Mouse (Mus musculus): ENCODE data around the gene Odf3l1. TPM values are rescaled to one million over a fixed set of nuclear protein-coding genes. Genes with fewer than 3 reads are reported as not detected.

The Odf3l1 gene
- polyA plus RNA-seq, 1 experiment from 2014 or later: 1.3 TPM

Other genes with a start within 250 kb of the Odf3l1 start
- 2.0 and 2.2 TPM in 2 replicates for gene Lingo1, start 68.2 kb downstream of the Odf3l1 start, polyA plus RNA-seq (2015; fragmentation: Nextera tagmentation; extraction: Ambion mirVana)
- 19.0 and 20.1 TPM in 2 replicates for gene Cspg4, start 354 bp upstream of the Odf3l1 start, polyA plus RNA-seq (2015; fragmentation: Nextera tagmentation; extraction: Ambion mirVana)
- 6.2 and 6.3 TPM in 2 replicates for gene Snx33, start 63.7 kb upstream of the Odf3l1 start, polyA plus RNA-seq (2015; fragmentation: Nextera tagmentation; extraction: Ambion mirVana)
- gene Imp3, start 72.8 kb upstream of the Odf3l1 start, polyA plus RNA-seq (2015; fragmentation: Nextera tagmentation; extraction: Ambion mirVana): 71.2 and 74.5 TPM in 2 replicates
- 13.2 and 13.3 TPM in 2 replicates for gene Snupn, start 86.2 kb upstream of the Odf3l1 start, polyA plus RNA-seq (2015; fragmentation: Nextera tagmentation; extraction: Ambion mirVana)
- gene Ptpn9, start 130.2 kb upstream of the Odf3l1 start, polyA plus RNA-seq (2015; fragmentation: Nextera tagmentation; extraction: Ambion mirVana): 13.2 and 13.4 TPM in 2 replicates
- gene Sin3a, start 207.4 kb upstream of the Odf3l1 start, polyA plus RNA-seq (2015; fragmentation: Nextera tagmentation; extraction: Ambion mirVana): 26.0 and 26.4 TPM in 2 replicates